Mouse (Mus musculus): ENCODE results near the gene Farp2.
"Not testable (repeated sequence)": the region's sequence is repeated elsewhere in the genome, so short reads cannot be mapped to it uniquely, and the experiment has no call there.

Gene Farp2

GRCm38 (mm10) chr1:93511585-93512350 is at the start of gene Farp2:
Gene Farp2 (plus strand): TSS chr1:93512079.
- peak; percentile 88 to 94 for DNase-seq (ENCODE audit: low spot score in 2 of 2)

GRCm38 (mm10) chr1:93465066-93465465 is 46.8 kb upstream of the Farp2 start:
- no peak for DNase-seq (ENCODE audit: low spot score in 2 of 2)

- DNase-seq (ENCODE audit: low spot score in 2 of 2) = no peak
Observed at GRCm38 (mm10) chr1:93465746-93466145, 46.1 kb upstream of the Farp2 start.

- DNase-seq (ENCODE audit: low spot score in 2 of 2) = no peak
Observed at GRCm38 (mm10) chr1:93468626-93469025, 43.3 kb upstream of the Farp2 start.

- DNase-seq (ENCODE audit: low spot score in 2 of 2) = no peak
Observed at GRCm38 (mm10) chr1:93475694-93476093, 36.2 kb upstream of the Farp2 start.

GRCm38 (mm10) chr1:93477758-93478585 is 33.9 kb upstream of the Farp2 start:
- peak; percentile 97 to 98 for DNase-seq (ENCODE audit: low spot score in 2 of 2)

- DNase-seq (ENCODE audit: low spot score in 2 of 2) = peak; percentile 98 to 99
Observed at GRCm38 (mm10) chr1:93478586-93479475, 33.0 kb upstream of the Farp2 start, which contains the start of gene Hdlbp. Gene Hdlbp (minus strand): TSS chr1:93478815.

GRCm38 (mm10) chr1:93479476-93480083 is 32.3 kb upstream of the Farp2 start:
- DNase-seq (ENCODE audit: low spot score in 2 of 2) = peak in 1 of 2 experiments; percentile 3

GRCm38 (mm10) chr1:93486302-93486701 is 25.6 kb upstream of the Farp2 start:
- not testable (repeated sequence) for DNase-seq (ENCODE audit: low spot score in 2 of 2)

GRCm38 (mm10) chr1:93495312-93495711 is 16.6 kb upstream of the Farp2 start:
- DNase-seq (ENCODE audit: low spot score in 2 of 2) = no peak

GRCm38 (mm10) chr1:93506944-93507676 is 4.8 kb upstream of the Farp2 start:
- DNase-seq (ENCODE audit: low spot score in 2 of 2) = no peak

- DNase-seq (ENCODE audit: low spot score in 2 of 2) = not testable (repeated sequence)
Observed at GRCm38 (mm10) chr1:93508576-93508975, 3.3 kb upstream of the Farp2 start.

- no peak for DNase-seq (ENCODE audit: low spot score in 2 of 2)
Observed at GRCm38 (mm10) chr1:93512351-93512690, 442 bp downstream of the Farp2 start.

GRCm38 (mm10) chr1:93513221-93513620 is 1.3 kb downstream of the Farp2 start:
- DNase-seq (ENCODE audit: low spot score in 2 of 2) = no peak

- no peak for DNase-seq (ENCODE audit: low spot score in 2 of 2)
Observed at GRCm38 (mm10) chr1:93521491-93521890, 9.6 kb downstream of the Farp2 start.

GRCm38 (mm10) chr1:93522325-93522724 is 10.4 kb downstream of the Farp2 start:
- no peak for DNase-seq (ENCODE audit: low spot score in 2 of 2)

- DNase-seq (ENCODE audit: low spot score in 2 of 2) = no peak
Observed at GRCm38 (mm10) chr1:93529801-93530200, 17.9 kb downstream of the Farp2 start.

- DNase-seq (ENCODE audit: low spot score in 2 of 2) = no peak
Observed at GRCm38 (mm10) chr1:93537227-93537626, 25.3 kb downstream of the Farp2 start.

GRCm38 (mm10) chr1:93543196-93543595 is 31.3 kb downstream of the Farp2 start:
- no peak for DNase-seq (ENCODE audit: low spot score in 2 of 2)

GRCm38 (mm10) chr1:93547286-93547685 is 35.4 kb downstream of the Farp2 start:
- no peak for DNase-seq (ENCODE audit: low spot score in 2 of 2)

GRCm38 (mm10) chr1:93551427-93551826 is 39.5 kb downstream of the Farp2 start:
- no peak for DNase-seq (ENCODE audit: low spot score in 2 of 2)

Data from urinary bladder, adult 18-20 months (tissue).